Mouse (Mus musculus) spleen, adult 18-20 months (tissue): ENCODE results near the gene Ankrd26.

ENCODE experiments used
- DNase-seq, 2 experiments: peaks; one replicate each; pipeline ENCODE4 v3.0.0; 2022; ENCODE audit warnings: mixed read lengths in 2 of 2

Ankrd26 gene

DNA sequence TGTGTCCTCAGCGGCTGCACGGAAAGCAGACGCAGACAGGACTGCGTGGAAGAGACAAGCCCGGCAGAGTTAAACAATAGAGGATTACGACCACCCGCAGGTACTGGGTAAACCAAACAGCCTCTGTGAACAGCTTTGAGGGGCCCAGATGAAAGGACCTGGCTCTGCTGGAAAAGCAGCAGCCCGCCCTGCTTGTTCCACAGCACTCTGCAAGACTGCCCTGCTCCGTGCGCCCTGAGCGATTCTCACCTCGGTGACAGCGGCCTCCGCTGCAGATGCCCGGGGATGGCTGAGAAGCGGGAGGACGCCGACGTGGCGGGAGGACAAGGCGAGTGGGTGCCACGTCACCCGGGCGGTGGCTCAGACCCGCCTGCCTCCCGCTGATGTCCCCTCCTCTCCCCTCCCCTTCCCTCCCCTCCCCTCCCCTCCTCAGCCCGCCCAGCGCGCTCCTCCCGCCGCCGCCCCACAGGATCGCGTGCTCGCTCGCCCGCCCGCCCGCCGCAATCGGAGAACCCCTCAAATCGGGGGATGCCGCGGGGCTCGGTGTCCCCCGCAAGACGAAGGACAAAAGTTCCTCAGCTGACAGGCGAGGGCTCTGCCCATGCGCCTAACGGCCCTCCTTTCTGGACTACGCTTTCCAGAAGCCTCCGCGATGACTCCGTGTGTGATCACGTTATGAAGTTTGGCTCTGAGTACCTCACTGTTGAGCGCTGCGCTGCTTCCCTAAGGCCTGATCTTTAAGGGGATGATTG, 82.9 kb downstream of the Ankrd26 start, which contains the start of gene Zfp9:
TSS of gene Zfp9 (minus strand) at position 364 of the 752 bp plus-strand sequence.
- DNase-seq, result peak; percentile 11 to 17

DNA sequence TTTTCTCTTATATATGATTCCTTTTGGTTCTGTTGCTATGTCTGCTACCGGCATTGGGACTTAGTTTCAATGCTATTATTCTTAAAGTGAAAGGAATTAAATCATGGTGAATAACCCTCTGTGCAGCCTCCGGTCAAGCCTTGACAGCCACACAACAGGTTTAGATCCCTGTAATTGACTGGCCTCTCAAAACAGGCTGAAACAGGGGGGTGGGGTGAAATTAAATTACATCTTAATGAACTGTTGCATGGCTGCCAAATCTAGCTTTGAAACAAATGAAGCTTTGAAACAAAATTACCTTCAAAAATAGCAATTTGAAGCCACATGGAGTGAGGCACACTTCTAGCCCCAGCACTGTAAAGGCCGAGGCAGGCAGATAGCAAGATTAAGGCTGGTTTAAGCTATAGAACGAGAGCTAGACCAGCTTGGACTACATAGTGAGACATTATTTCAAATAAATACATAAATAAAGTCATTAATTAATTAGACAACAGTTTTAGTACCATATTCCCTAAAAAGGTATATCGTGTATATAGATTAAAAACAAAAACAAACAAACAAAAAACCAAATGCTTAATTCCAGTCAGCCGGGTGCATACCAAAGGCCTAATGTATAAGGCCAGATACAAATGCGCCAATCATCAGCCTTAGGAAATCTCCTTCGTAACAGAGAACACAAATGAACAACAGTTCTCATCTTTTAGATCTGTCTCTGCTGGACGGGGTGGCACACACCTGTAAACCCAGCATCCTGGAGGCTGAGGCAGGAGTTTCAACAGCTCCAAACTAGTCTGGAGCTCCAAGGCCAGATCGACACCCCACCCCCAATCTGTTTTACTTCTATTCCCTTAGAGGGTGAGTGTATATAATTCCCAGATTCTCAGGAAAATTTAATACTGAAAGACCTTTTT, 83.9 kb downstream of the Ankrd26 start:
- no peak for DNase-seq

DNA sequence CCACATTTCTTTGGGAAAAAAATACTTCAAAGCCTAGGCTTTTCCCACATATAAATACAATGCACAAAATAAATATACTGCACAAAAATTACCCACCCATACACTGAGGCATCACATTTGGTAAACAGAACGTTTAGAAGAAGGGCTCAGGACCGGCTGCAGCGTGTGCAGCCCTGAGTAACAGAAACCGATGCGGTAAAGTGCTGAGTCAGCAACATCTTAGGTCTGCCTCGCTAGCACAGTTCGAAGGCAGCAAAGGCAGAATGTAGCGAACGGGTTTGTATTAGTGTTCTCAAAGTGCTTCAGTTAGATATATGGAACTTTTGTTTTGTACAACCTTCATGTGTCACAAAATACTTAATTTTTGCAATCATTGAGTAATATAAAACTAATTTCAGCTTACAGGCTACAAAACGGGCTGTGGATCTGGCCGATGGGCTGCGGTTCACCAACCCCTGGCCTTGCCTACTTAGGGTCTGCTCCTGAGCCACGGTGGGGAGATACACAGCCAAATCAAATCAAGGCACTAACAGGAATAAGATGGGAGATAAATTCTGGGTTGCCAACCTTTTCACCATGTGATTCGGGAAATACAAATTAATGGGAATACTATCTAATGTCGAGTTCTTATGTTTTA, 99.8 kb downstream of the Ankrd26 start:
- no peak for DNase-seq

DNA sequence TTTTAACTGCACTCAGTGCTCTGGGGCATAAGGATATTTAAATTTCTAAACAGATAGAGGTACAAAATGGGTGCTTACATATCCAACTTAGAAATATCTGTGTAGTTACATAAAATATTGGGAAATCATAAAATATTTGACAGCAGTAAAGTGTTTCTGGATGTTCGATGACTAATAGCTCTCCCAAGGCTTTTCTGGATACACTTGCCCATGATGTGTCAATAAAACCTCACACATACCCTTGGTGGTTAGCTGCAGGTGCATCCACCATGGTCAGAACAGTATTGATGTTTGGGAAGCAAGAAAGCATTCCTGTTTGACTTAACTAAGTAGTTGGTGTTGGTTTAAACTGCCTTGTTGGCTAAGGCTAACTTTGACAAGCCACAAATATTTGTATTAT, 104.3 kb downstream of the Ankrd26 start:
- DNase-seq, result no peak

DNA sequence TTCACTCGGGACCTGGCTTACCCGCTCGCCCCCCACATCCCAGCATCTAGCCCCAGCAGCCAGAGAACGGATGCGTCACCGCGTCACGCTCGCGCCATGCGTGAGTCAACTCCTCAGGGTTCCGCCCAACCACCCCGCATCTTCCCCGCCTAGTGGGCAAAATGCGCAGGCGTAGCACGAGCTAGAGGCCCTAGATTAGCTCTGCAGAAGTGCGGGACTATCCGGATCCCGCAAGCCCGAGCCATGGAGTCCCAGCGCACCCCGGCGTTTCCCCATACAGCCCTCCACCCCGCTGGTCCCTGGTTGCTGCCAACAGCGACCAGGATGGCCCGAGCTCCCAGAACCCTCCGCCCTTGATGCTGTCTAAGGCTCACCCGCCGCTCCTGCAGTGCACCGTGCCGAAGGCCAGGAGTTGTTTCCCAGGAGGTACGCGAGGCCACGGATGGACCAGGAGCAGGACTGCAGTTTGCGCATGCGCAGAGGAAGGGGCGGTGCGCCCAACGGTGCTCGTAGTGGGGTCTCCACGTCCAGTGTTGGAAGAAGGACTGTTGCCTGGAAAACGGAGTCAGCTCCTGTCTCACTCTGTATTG, 106.9 kb downstream of the Ankrd26 start, which contains the start of gene Zfp248:
TSS of gene Zfp248 (minus strand) at position 487 of the 590 bp plus-strand sequence.
- DNase-seq, result peak; percentile 60 to 75

DNA sequence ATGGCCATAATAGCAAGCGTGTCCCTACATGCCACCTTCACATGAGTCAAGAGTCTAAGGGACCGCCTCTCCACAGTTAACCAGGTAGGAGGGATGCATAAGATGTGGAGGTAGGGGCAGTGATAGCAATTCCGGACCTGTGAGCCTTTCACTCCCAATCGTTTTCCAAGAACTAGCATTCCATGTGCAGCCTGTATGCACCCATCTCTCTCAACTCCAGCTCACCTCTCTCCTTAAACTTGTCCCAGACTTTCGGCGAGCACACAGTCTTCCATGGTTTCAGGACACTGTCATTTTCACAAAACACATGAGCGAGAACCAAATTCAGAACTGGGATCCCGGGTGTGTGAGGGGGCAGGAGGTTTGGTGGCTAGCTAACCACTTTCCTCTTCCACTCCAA, 107.6 kb downstream of the Ankrd26 start:
- peak in 1 of 2 experiments; percentile 5 for DNase-seq
